Comparison of ENCODE assay signal across 9 mouse cellular contexts in genomic region chr19:16113295-16113694, GRCm38 (mm10). TPM values are rescaled to one million over a fixed set of nuclear protein-coding genes. Genes with fewer than 3 reads are reported as not detected.
A peak's percentile ranks its signal among the peaks of the same experiment; 100 is the strongest.
DNase-seq lines count a peak whose midpoint lies in the region; ATAC-seq lines count a peak whose summit lies in the region.
"Had no signal": no experiment of that assay in that cellular context is flagged by ENCODE, and none has a peak within 500 bp of the region (broad histone marks: within the 10 kb centered on the region; RNA-seq: fewer than 3 reads in every experiment).

No protein-coding gene starts in this region.

- no peak for DNase-seq in hindbrain, embryonic 10.5 days (ENCODE audit: low spot score)
- DNase-seq in 3134 (ENCODE audit: extremely low read depth, insufficient read length, low spot score) (peak; percentile 5), adipocyte (ENCODE audit: low spot score) (peak; percentile 86), MN1 (ENCODE audit: low spot score) (no peak)
- DNase-seq in heart, adult 8-10 months (ENCODE audit: low spot score) = peak; percentile 56
- no peak for DNase-seq in thymus, postnatal 14 days
- DNase-seq in frontal cortex, postnatal 25 days (ENCODE audit: low spot score in 2 of 2) = no peak
- DNase-seq: thymus, postnatal 25 days had no signal

- no peak overlapping the region for H3K4me2 ChIP-seq in hindbrain, embryonic 16.5 days (ENCODE audit: low read length)

- no peaks in the 10 kb centered on the region for H3K9me3 ChIP-seq in hindbrain, embryonic 16.5 days (ENCODE audit: control insufficient read depth, low read length)
- no peaks in the 10 kb centered on the region for H3K9me3 ChIP-seq in hindbrain, embryonic 10.5 days

- no peak overlapping the region for H3K9ac ChIP-seq in hindbrain, embryonic 16.5 days (ENCODE audit: low read depth, low read length)

- H3K27me3 ChIP-seq in hindbrain, embryonic 16.5 days (replicated peaks; ENCODE audit: control insufficient read depth, insufficient read depth, low read length) = no peaks in the 10 kb centered on the region
- no peaks in the 10 kb centered on the region for H3K27me3 ChIP-seq in hindbrain, embryonic 10.5 days (ENCODE audit: insufficient read depth, poor library complexity, severe bottlenecking)

- no peaks in the 10 kb centered on the region for H3K36me3 ChIP-seq in hindbrain, embryonic 16.5 days (ENCODE audit: control insufficient read depth, insufficient read depth, low read length)
- no peaks in the 10 kb centered on the region for H3K36me3 ChIP-seq in hindbrain, embryonic 10.5 days

- peak; percentile 90 for ATAC-seq in hindbrain, embryonic 16.5 days

- no peak overlapping the region for H3K4me3 ChIP-seq in hindbrain, embryonic 16.5 days (ENCODE audit: low read length)
- H3K4me3 ChIP-seq in hindbrain, embryonic 10.5 days = no peak overlapping the region

- H3K27ac ChIP-seq in hindbrain, embryonic 16.5 days (ENCODE audit: low read depth, low read length) = no peak overlapping the region
- no peak overlapping the region for H3K27ac ChIP-seq in hindbrain, embryonic 10.5 days

- WGBS in hindbrain, embryonic 16.5 days = 58% methylated on average over 1 of the region's 1 CpGs
- 85% methylated on average over 1 of the region's 1 CpGs for WGBS in hindbrain, embryonic 10.5 days

- no peaks in the 10 kb centered on the region for H3K4me1 ChIP-seq in hindbrain, embryonic 16.5 days (ENCODE audit: control insufficient read depth, insufficient read depth, low read depth, low read length)
- H3K4me1 ChIP-seq in hindbrain, embryonic 10.5 days (replicated peaks) = no peaks in the 10 kb centered on the region

RNA-seq across cellular contexts. Expression of gene Gnaq, which starts 19.3 kb away (rescaled TPM):
- 104 and 105 TPM in 2 replicates for polyA plus RNA-seq in hindbrain, embryonic 16.5 days (2015; fragmentation: Nextera tagmentation; extraction: Ambion mirVana)
- 23.1 and 26.7 TPM in 2 replicates for polyA plus RNA-seq in hindbrain, embryonic 10.5 days (2016; fragmentation: Nextera tagmentation; extraction: Ambion mirVana)
- total RNA-seq in heart, adult 8-10 months (2022) = 10 to 100 TPM; 20.5 to 23.7 (median 21.6) TPM

Comparison
In these comparisons a context has a peak if more than half of its experiments do, and no peak if none do; other contexts are left out.
1. DNase-seq: peak in 3134 (single experiment), adipocyte (single experiment) and heart, adult 8-10 months (single experiment); none in hindbrain, embryonic 10.5 days (single experiment), MN1 (single experiment), thymus, postnatal 14 days (single experiment) and frontal cortex, postnatal 25 days (0 of 2).